8 mouse cellular contexts compared by ENCODE assay signal in the genomic region with DNA sequence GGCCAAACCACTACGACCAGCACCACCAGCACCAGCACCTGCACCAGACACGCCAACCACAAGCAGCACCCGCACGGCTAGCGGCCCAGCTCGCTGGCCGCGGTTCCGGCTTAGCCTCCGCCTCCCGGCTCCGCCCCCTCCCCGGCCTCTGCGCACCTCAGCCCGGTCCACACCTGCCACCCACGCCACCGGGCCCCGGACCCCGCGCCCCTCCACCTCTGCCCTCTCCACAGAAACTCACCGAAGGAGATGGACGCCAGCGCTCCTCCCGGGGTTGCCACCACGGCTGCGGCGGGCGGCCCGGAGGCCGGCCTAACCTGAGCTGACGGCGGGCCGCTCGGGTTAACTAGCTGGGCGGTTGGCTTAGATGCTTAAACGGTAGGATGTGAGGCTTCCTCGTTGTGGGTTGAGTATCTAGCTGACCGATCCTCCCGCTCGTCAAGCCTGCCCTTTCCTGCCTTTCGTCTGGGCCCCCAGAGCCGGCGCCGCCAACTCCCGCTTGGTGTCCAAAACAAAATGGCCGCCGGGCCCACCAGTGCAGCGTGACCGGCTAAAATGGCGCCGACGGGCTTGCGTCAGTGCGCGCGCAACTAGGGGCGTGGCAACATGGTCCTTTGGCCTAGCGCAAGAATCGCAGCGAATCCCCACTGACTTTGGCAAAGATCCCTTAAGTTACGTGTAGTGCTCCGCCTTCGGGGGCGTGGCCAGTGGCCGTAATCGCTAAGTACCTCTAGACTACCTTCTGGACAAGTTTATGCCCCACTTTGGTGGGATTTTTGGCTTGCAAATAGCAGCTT. TPM values are rescaled to one million over a fixed set of nuclear protein-coding genes. Genes with fewer than 3 reads are reported as not detected.
DNase-seq lines count a peak whose midpoint lies in the region; ATAC-seq lines count a peak whose summit lies in the region.

A gene (minus strand): TSS at position 549 of the 797 bp plus-strand sequence.

- no peaks in the 10 kb centered on the region for H3K9me3 ChIP-seq in heart, embryonic 14.5 days (ENCODE audit: control insufficient read depth, low read length)
- H3K9me3 ChIP-seq in liver, embryonic 13.5 days (replicated peaks): no peaks in the 10 kb centered on the region
- H3K9me3 ChIP-seq in stomach, embryonic 16.5 days (replicated peaks; ENCODE audit: control insufficient read depth, low read length): no peaks in the 10 kb centered on the region

- H3K4me3 ChIP-seq in heart, embryonic 14.5 days (ENCODE audit: control insufficient read depth in 1 of 2, insufficient read depth in 1 of 2, low read depth in 1 of 2, low read length in 2 of 2): peak within 1 kb of the TSS; percentile 73 to 92
- peak within 1 kb of the TSS; percentile 93 for H3K4me3 ChIP-seq in liver, embryonic 13.5 days (replicated peaks)
- peak within 1 kb of the TSS; percentile 97 for H3K4me3 ChIP-seq in stomach, embryonic 16.5 days (replicated peaks; ENCODE audit: low read length)

- WGBS in heart, embryonic 14.5 days: under 1% methylated on average over 65 of the region's 66 CpGs
- WGBS in liver, embryonic 13.5 days (ENCODE audit: insufficient replicate concordance): under 1% methylated on average over 66 of the region's 66 CpGs
- under 1% methylated on average over 64 of the region's 66 CpGs for WGBS in stomach, embryonic 16.5 days

- peak; percentile 92 for ATAC-seq in CD4-positive, CD25-positive, alpha-beta regulatory T cell, adult 4 months
- ATAC-seq in heart, embryonic 14.5 days (ENCODE audit: insufficient number of reproducible peaks, insufficient read depth, low FRiP score, low read depth): peak; percentile 87
- peak; percentile 89 for ATAC-seq in liver, embryonic 13.5 days (ENCODE audit: low read depth)
- ATAC-seq in stomach, embryonic 16.5 days (ENCODE audit: insufficient read depth, low FRiP score): peak; percentile 94

- H3K27me3 ChIP-seq in heart, embryonic 14.5 days (ENCODE audit: control insufficient read depth, insufficient read depth, low read length): no peaks in the 10 kb centered on the region
- peaks cover 8% of the 10 kb centered on the region; the same call in 1 of the 2 replicates for H3K27me3 ChIP-seq in liver, embryonic 13.5 days
- 0 out of 2 replicates have a peak, but pooled peaks cover 3% of the 10 kb centered on the region for H3K27me3 ChIP-seq in stomach, embryonic 16.5 days (ENCODE audit: control insufficient read depth, insufficient read depth, low read length)

- peak within 1 kb of the TSS; percentile 95 for H3K9ac ChIP-seq in heart, embryonic 14.5 days (ENCODE audit: low read length)
- H3K9ac ChIP-seq in liver, embryonic 13.5 days: peak within 1 kb of the TSS; percentile 97
- peak within 1 kb of the TSS; percentile 100 for H3K9ac ChIP-seq in stomach, embryonic 16.5 days (ENCODE audit: low read length)

- H3K27ac ChIP-seq in heart, embryonic 14.5 days (replicated peaks in 1 of 2; ENCODE audit: control insufficient read depth in 1 of 2, insufficient read depth in 1 of 2, low read depth in 2 of 2, low read length in 2 of 2): peak within 1 kb of the TSS; percentile 83 to 94
- peak within 1 kb of the TSS; percentile 93 for H3K27ac ChIP-seq in liver, embryonic 13.5 days
- peak within 1 kb of the TSS; percentile 96 for H3K27ac ChIP-seq in stomach, embryonic 16.5 days (ENCODE audit: low read length)

- H3K4me2 ChIP-seq in heart, embryonic 14.5 days (ENCODE audit: low read length): peak within 1 kb of the TSS; percentile 84
- peak within 1 kb of the TSS; percentile 91 for H3K4me2 ChIP-seq in liver, embryonic 13.5 days
- H3K4me2 ChIP-seq in stomach, embryonic 16.5 days (ENCODE audit: low read depth, low read length): peak within 1 kb of the TSS; percentile 72

- peaks cover 42% of the 10 kb centered on the region for H3K36me3 ChIP-seq in heart, embryonic 14.5 days (ENCODE audit: control insufficient read depth, insufficient read depth, low read length)
- peaks cover 36% of the 10 kb centered on the region for H3K36me3 ChIP-seq in liver, embryonic 13.5 days
- peaks cover 15% of the 10 kb centered on the region; the same call in 1 of the 2 replicates for H3K36me3 ChIP-seq in stomach, embryonic 16.5 days (ENCODE audit: control insufficient read depth, insufficient read depth, low read length)

- peaks cover 9 to 21% of the 10 kb centered on the region in 2 experiments for H3K4me1 ChIP-seq in heart, embryonic 14.5 days (ENCODE audit: control insufficient read depth in 2 of 2, insufficient read depth in 2 of 2, low read length in 2 of 2)
- peaks cover 32% of the 10 kb centered on the region for H3K4me1 ChIP-seq in liver, embryonic 13.5 days (replicated peaks)
- H3K4me1 ChIP-seq in stomach, embryonic 16.5 days (ENCODE audit: control insufficient read depth, insufficient read depth, low read length): peaks cover 21% of the 10 kb centered on the region

- peak; percentile 100 for DNase-seq in c-Kit-negative CD71-positive TER-119-positive erythroid progenitor cells, embryonic 14.5 days (ENCODE audit: low read depth, low spot score)
- peak; percentile 97 for DNase-seq in fibroblast of lung, adult 2 months (ENCODE audit: low read depth)
- peak; percentile 100 for DNase-seq in kidney, postnatal 14 days
- DNase-seq in liver, embryonic 13.5 days: peak; percentile 99
- peak; percentile 99 for DNase-seq in neural tube, embryonic 10.5 days (ENCODE audit: extremely low spot score, low spot score)

RNA-seq across cellular contexts. Expression of the gene that starts here (rescaled TPM):
- polyA plus RNA-seq in CD4-positive, CD25-positive, alpha-beta regulatory T cell, adult 4 months (2017; shearing (Covaris generic)): 10 to 100 TPM; 50.3 to 57.9 TPM
- polyA plus RNA-seq in heart, embryonic 14.5 days (2014; fragmentation: Nextera tagmentation; extraction: Ambion mirVana): 60.2 and 65.7 TPM in 2 replicates
- polyA plus RNA-seq in liver, embryonic 13.5 days (2015; fragmentation: Nextera tagmentation; extraction: Ambion mirVana): 65.8 and 72.5 TPM in 2 replicates
- polyA plus RNA-seq in stomach, embryonic 16.5 days (2015; fragmentation: Nextera tagmentation; extraction: Ambion mirVana): 92.7 and 105 TPM in 2 replicates

Comparison
In these comparisons a context has a peak if more than half of its experiments do, and no peak if none do; other contexts are left out.
1. Peak in every context shown above with its lines: DNase-seq, ATAC-seq, H3K4me3 ChIP-seq and H3K27ac ChIP-seq.